In the genomic region with DNA sequence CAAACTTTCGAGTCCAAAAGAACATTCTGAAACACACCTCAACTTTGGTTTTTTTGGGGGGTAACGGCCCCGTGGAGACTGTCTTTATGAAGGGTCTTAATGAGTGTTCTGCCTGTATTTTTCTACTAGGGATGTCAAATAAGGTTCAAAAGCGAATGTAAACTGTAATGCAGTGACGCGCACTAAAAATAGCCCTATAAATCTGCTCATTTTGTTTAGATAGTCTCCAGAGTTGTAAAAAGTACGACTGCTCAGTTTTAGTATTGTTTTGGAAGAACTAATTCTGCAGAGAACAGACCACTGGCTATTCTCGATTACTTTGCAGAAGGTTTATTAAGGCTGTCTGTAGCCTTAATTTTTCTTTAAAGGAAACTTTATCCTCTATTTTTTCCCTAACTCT, we compare ENCODE assay signal across 11 mouse cellular contexts.
DNase-seq lines count a peak whose midpoint lies in the region; ATAC-seq lines count a peak whose summit lies in the region.
"Had no signal": no experiment of that assay in that cellular context is flagged by ENCODE, and none has a peak within 500 bp of the region (broad histone marks: within the 10 kb centered on the region; RNA-seq: fewer than 3 reads in every experiment).

No protein-coding gene starts in this region.

- no peak overlapping the region for H3K9ac ChIP-seq in heart, embryonic 12.5 days
- H3K9ac ChIP-seq in lung, embryonic 15.5 days: no peak overlapping the region
- H3K9ac ChIP-seq: liver, postnatal 0 days had no signal

- H3K27me3 ChIP-seq in heart, embryonic 12.5 days (replicated peaks): no peaks in the 10 kb centered on the region
- no peaks in the 10 kb centered on the region for H3K27me3 ChIP-seq in lung, embryonic 15.5 days
- 0 out of 2 replicates have a peak, but pooled peaks cover 17% of the 10 kb centered on the region for H3K27me3 ChIP-seq in limb, embryonic 10.5 days (ENCODE audit: low read depth, poor library complexity, severe bottlenecking)

- no peak overlapping the region for H3K4me2 ChIP-seq in heart, embryonic 12.5 days
- H3K4me2 ChIP-seq in lung, embryonic 15.5 days: peak overlapping the region; percentile 22

- no peak for DNase-seq in heart, postnatal 14 days
- no peak for DNase-seq in lung, postnatal 36 days
- no peak for DNase-seq in limb, embryonic 10.5 days (ENCODE audit: low spot score)
- no peak for DNase-seq in spleen, postnatal 10 days (ENCODE audit: low spot score in 2 of 2)
- DNase-seq in spleen, postnatal 36 days (ENCODE audit: low spot score in 2 of 2): no peak
- DNase-seq: cerebellum, postnatal 14 days; left cerebral cortex, postnatal 4 days; thymus, postnatal 36 days had no signal

- no peaks in the 10 kb centered on the region for H3K9me3 ChIP-seq in heart, embryonic 12.5 days (replicated peaks)
- H3K9me3 ChIP-seq in lung, embryonic 15.5 days: no peaks in the 10 kb centered on the region
- H3K9me3 ChIP-seq in limb, embryonic 10.5 days (replicated peaks): no peaks in the 10 kb centered on the region

- peaks cover 19% of the 10 kb centered on the region for H3K4me1 ChIP-seq in heart, embryonic 12.5 days (replicated peaks)
- peaks cover 19% of the 10 kb centered on the region for H3K4me1 ChIP-seq in lung, embryonic 15.5 days
- peaks cover 87% of the 10 kb centered on the region for H3K4me1 ChIP-seq in limb, embryonic 10.5 days

- WGBS in heart, embryonic 12.5 days: 71% methylated on average over 8 of the region's 8 CpGs
- WGBS in lung, embryonic 15.5 days: 27% methylated on average over 8 of the region's 8 CpGs
- 45% methylated on average over 8 of the region's 8 CpGs for WGBS in limb, embryonic 10.5 days

- H3K36me3 ChIP-seq in heart, embryonic 12.5 days: no peaks in the 10 kb centered on the region
- no peaks in the 10 kb centered on the region for H3K36me3 ChIP-seq in lung, embryonic 15.5 days
- H3K36me3 ChIP-seq in limb, embryonic 10.5 days: no peaks in the 10 kb centered on the region

- H3K4me3 ChIP-seq in heart, embryonic 12.5 days: no peak overlapping the region
- H3K4me3 ChIP-seq in lung, embryonic 15.5 days: no peak overlapping the region
- no peak overlapping the region for H3K4me3 ChIP-seq in limb, embryonic 10.5 days

- no peak for ATAC-seq in heart, embryonic 12.5 days (ENCODE audit: insufficient number of reproducible peaks, low FRiP score)
- no peak for ATAC-seq in lung, embryonic 15.5 days (ENCODE audit: borderline replicate concordance, extremely low read depth, low FRiP score, low TSS enrichment)

- intact Hi-C loops in heart, postnatal 14 days (cut with DNase I): loop anchor here (10.0 kb wide), 1 partner anchor 562 kb away; no protein-coding TSS in a partner anchor

- peak overlapping the region; percentile 54 for H3K27ac ChIP-seq in heart, embryonic 12.5 days (ENCODE audit: poor library complexity, severe bottlenecking)
- H3K27ac ChIP-seq in lung, embryonic 15.5 days: no peak overlapping the region
- H3K27ac ChIP-seq in limb, embryonic 10.5 days: peak overlapping the region; percentile 30; the same call in 1 of the 2 replicates
